Mouse (Mus musculus): ENCODE data around the gene Slc9a3r2.
"Not testable (repeated sequence)": the region's sequence is repeated elsewhere in the genome, so short reads cannot be mapped to it uniquely, and the experiment has no call there.

Slc9a3r2 gene

GRCm38 (mm10) chr17:24669214-24669544 lies 19.1 kb upstream of the Slc9a3r2 start:
- intact Hi-C loops (cut with DNase I): not testable (repeated sequence)

- intact Hi-C loops (cut with DNase I): no loop called here
These were observed 17.3 kb upstream of the Slc9a3r2 start for GRCm38 (mm10) chr17:24667416-24667815.

GRCm38 (mm10) chr17:24667011-24667410 lies 16.9 kb upstream of the Slc9a3r2 start:
- intact Hi-C loops (cut with DNase I): not testable (repeated sequence)

GRCm38 (mm10) chr17:24658017-24658758 lies 8.1 kb upstream of the Slc9a3r2 start, which contains the start of gene Npw:
TSS of gene Npw (minus strand) at chr17:24658457.
- intact Hi-C loops (cut with DNase I): no loop called here

- intact Hi-C loops (cut with DNase I): loop anchor here (5.0 kb wide), 1 partner anchor 103 kb away; no protein-coding TSS in a partner anchor
These were observed 4.8 kb upstream of the Slc9a3r2 start for GRCm38 (mm10) chr17:24654969-24655368.

- intact Hi-C loops (cut with DNase I): loop anchor here (5.0 kb wide), 1 partner anchor 102 kb away; no protein-coding TSS in a partner anchor
These were observed 4.0 kb upstream of the Slc9a3r2 start for GRCm38 (mm10) chr17:24653967-24654710.

- intact Hi-C loops (cut with DNase I): loop anchor here (5.0 kb wide), 1 partner anchor 100 kb away; no protein-coding TSS in a partner anchor
These were observed 1.7 kb upstream of the Slc9a3r2 start for GRCm38 (mm10) chr17:24651835-24652234.

GRCm38 (mm10) chr17:24650766-24651165 lies 639 bp upstream of the Slc9a3r2 start:
- intact Hi-C loops (cut with DNase I): loop anchor here (5.0 kb wide), 1 partner anchor 98 kb away; no protein-coding TSS in a partner anchor

- intact Hi-C loops (cut with DNase I): loop anchor here (5.0 kb wide), 1 partner anchor 97 kb away; no protein-coding TSS in a partner anchor
These were observed 502 bp downstream of the Slc9a3r2 start for GRCm38 (mm10) chr17:24649581-24650069.

GRCm38 (mm10) chr17:24648731-24649377 lies 1.3 kb downstream of the Slc9a3r2 start:
- intact Hi-C loops (cut with DNase I): no loop called here

GRCm38 (mm10) chr17:24647493-24647892 lies 2.6 kb downstream of the Slc9a3r2 start:
- intact Hi-C loops (cut with DNase I): no loop called here

- intact Hi-C loops (cut with DNase I): no loop called here
These were observed 3.7 kb downstream of the Slc9a3r2 start for GRCm38 (mm10) chr17:24646381-24646780.

- intact Hi-C loops (cut with DNase I): no loop called here
These were observed 4.2 kb downstream of the Slc9a3r2 start for GRCm38 (mm10) chr17:24645916-24646315.

GRCm38 (mm10) chr17:24644875-24645721 lies 5.0 kb downstream of the Slc9a3r2 start:
- intact Hi-C loops (cut with DNase I): no loop called here

- intact Hi-C loops (cut with DNase I): no loop called here
These were observed 6.0 kb downstream of the Slc9a3r2 start for GRCm38 (mm10) chr17:24644030-24644715.

- intact Hi-C loops (cut with DNase I): no loop called here
These were observed 7.3 kb downstream of the Slc9a3r2 start for GRCm38 (mm10) chr17:24642791-24643343.

- intact Hi-C loops (cut with DNase I): no loop called here
These were observed 8.2 kb downstream of the Slc9a3r2 start for GRCm38 (mm10) chr17:24641944-24642343.

- intact Hi-C loops (cut with DNase I): no loop called here
These were observed 9.5 kb downstream of the Slc9a3r2 start for GRCm38 (mm10) chr17:24640581-24640980.

- intact Hi-C loops (cut with DNase I): no loop called here
These were observed 10.0 kb downstream of the Slc9a3r2 start for GRCm38 (mm10) chr17:24640119-24640518.

GRCm38 (mm10) chr17:24639571-24639988 lies 10.5 kb downstream of the Slc9a3r2 start:
- intact Hi-C loops (cut with DNase I): no loop called here

All from adrenal gland (tissue).